Mouse (Mus musculus): ENCODE measurements around the gene Nfasc. TPM values are rescaled to one million over a fixed set of nuclear protein-coding genes. Genes with fewer than 3 reads are reported as not detected.
A peak's percentile ranks its signal among the peaks of the same experiment; 100 is the strongest.

The Nfasc gene
- polyA plus RNA-seq, 1 experiment: 0.75 TPM

- WGBS: 70% methylated on average over 3 of the region's 3 CpGs
- TF ChIP-seq CTCF (IDR thresholded peaks at IDR 0.05; ENCODE audit: control insufficient read depth, insufficient read depth, low read length) (no peak), POLR2A (IDR thresholded peaks at IDR 0.05; ENCODE audit: borderline replicate concordance, control insufficient read depth, low read depth, low read length) (no peak)
- H3K27ac ChIP-seq (ENCODE audit: control insufficient read depth, insufficient read depth, low read depth, low read length, poor library complexity): no peak overlapping the region
Observed at GRCm38 (mm10) chr1:132769559-132769958, 28.0 kb upstream of the Nfasc start.

GRCm38 (mm10) chr1:132767422-132767821, 25.8 kb upstream of the Nfasc start:
- Histone ChIP-seq H3K4me3 (replicated peaks; ENCODE audit: control insufficient read depth, low read depth, low read length) (no peak overlapping the region), H3K27ac (ENCODE audit: control insufficient read depth, insufficient read depth, low read depth, low read length, poor library complexity) (no peak overlapping the region), H3K4me1 (ENCODE audit: control insufficient read depth, insufficient read depth, low read length) (peaks cover 4% of the 10 kb centered on the region)
- 39% methylated on average over 7 of the region's 7 CpGs for WGBS
- TF ChIP-seq CTCF (IDR thresholded peaks at IDR 0.05; ENCODE audit: control insufficient read depth, insufficient read depth, low read length) (no peak), POLR2A (IDR thresholded peaks at IDR 0.05; ENCODE audit: borderline replicate concordance, control insufficient read depth, low read depth, low read length) (no peak)

More at GRCm38 (mm10) chr1:132769559-132769958, 28.0 kb upstream of the Nfasc start:
- Histone ChIP-seq H3K4me3 (replicated peaks; ENCODE audit: control insufficient read depth, low read depth, low read length) (no peak overlapping the region), H3K4me1 (ENCODE audit: control insufficient read depth, insufficient read depth, low read length) (peaks cover 4% of the 10 kb centered on the region)

- Histone ChIP-seq H3K4me1 (ENCODE audit: control insufficient read depth, insufficient read depth, low read length) (peaks cover 4% of the 10 kb centered on the region), H3K27ac (ENCODE audit: control insufficient read depth, insufficient read depth, low read depth, low read length, poor library complexity) (no peak overlapping the region), H3K4me3 (replicated peaks; ENCODE audit: control insufficient read depth, low read depth, low read length) (no peak overlapping the region)
- 33% methylated on average over 16 of the region's 16 CpGs for WGBS
- TF ChIP-seq CTCF (IDR thresholded peaks at IDR 0.05; ENCODE audit: control insufficient read depth, insufficient read depth, low read length): no peak
- TF ChIP-seq POLR2A (IDR thresholded peaks at IDR 0.05; ENCODE audit: borderline replicate concordance, control insufficient read depth, low read depth, low read length): no peak
Observed at GRCm38 (mm10) chr1:132765887-132766651, 24.5 kb upstream of the Nfasc start.

GRCm38 (mm10) chr1:132765222-132765621, 23.6 kb upstream of the Nfasc start:
- TF ChIP-seq POLR2A (IDR thresholded peaks at IDR 0.05; ENCODE audit: borderline replicate concordance, control insufficient read depth, low read depth, low read length) (no peak), CTCF (IDR thresholded peaks at IDR 0.05; ENCODE audit: control insufficient read depth, insufficient read depth, low read length) (no peak)
- 73% methylated on average over 10 of the region's 10 CpGs for WGBS
- H3K4me3 ChIP-seq (replicated peaks; ENCODE audit: control insufficient read depth, low read depth, low read length): no peak overlapping the region
- H3K4me1 ChIP-seq (ENCODE audit: control insufficient read depth, insufficient read depth, low read length): peaks cover 4% of the 10 kb centered on the region
- H3K27ac ChIP-seq (ENCODE audit: control insufficient read depth, insufficient read depth, low read depth, low read length, poor library complexity): no peak overlapping the region

- Histone ChIP-seq H3K27ac (ENCODE audit: control insufficient read depth, insufficient read depth, low read depth, low read length, poor library complexity) (no peak overlapping the region), H3K4me1 (ENCODE audit: control insufficient read depth, insufficient read depth, low read length) (no peaks in the 10 kb centered on the region), H3K4me3 (replicated peaks; ENCODE audit: control insufficient read depth, low read depth, low read length) (no peak overlapping the region)
- WGBS: 70% methylated on average over 6 of the region's 6 CpGs
- no peak for TF ChIP-seq POLR2A (IDR thresholded peaks at IDR 0.05; ENCODE audit: borderline replicate concordance, control insufficient read depth, low read depth, low read length)
- no peak for TF ChIP-seq CTCF (IDR thresholded peaks at IDR 0.05; ENCODE audit: control insufficient read depth, insufficient read depth, low read length)
Observed at GRCm38 (mm10) chr1:132759390-132759789, 17.8 kb upstream of the Nfasc start.

GRCm38 (mm10) chr1:132758656-132759370, 17.2 kb upstream of the Nfasc start:
- no peak for TF ChIP-seq POLR2A (IDR thresholded peaks at IDR 0.05; ENCODE audit: borderline replicate concordance, control insufficient read depth, low read depth, low read length)
- TF ChIP-seq CTCF (IDR thresholded peaks at IDR 0.05; ENCODE audit: control insufficient read depth, insufficient read depth, low read length): peak; percentile 69
- no peak overlapping the region for H3K4me3 ChIP-seq (replicated peaks; ENCODE audit: control insufficient read depth, low read depth, low read length)
- no peaks in the 10 kb centered on the region for H3K4me1 ChIP-seq (ENCODE audit: control insufficient read depth, insufficient read depth, low read length)
- H3K27ac ChIP-seq (ENCODE audit: control insufficient read depth, insufficient read depth, low read depth, low read length, poor library complexity): no peak overlapping the region
- 9% methylated on average over 24 of the region's 24 CpGs for WGBS

- TF ChIP-seq CTCF (IDR thresholded peaks at IDR 0.05; ENCODE audit: control insufficient read depth, insufficient read depth, low read length): no peak
- no peak for TF ChIP-seq POLR2A (IDR thresholded peaks at IDR 0.05; ENCODE audit: borderline replicate concordance, control insufficient read depth, low read depth, low read length)
- Histone ChIP-seq H3K4me3 (replicated peaks; ENCODE audit: control insufficient read depth, low read depth, low read length) (no peak overlapping the region), H3K27ac (ENCODE audit: control insufficient read depth, insufficient read depth, low read depth, low read length, poor library complexity) (no peak overlapping the region), H3K4me1 (ENCODE audit: control insufficient read depth, insufficient read depth, low read length) (no peaks in the 10 kb centered on the region)
- WGBS: 58% methylated on average over 4 of the region's 4 CpGs
Observed at GRCm38 (mm10) chr1:132755211-132755610, 13.6 kb upstream of the Nfasc start.

- TF ChIP-seq POLR2A (IDR thresholded peaks at IDR 0.05; ENCODE audit: borderline replicate concordance, control insufficient read depth, low read depth, low read length) (no peak), CTCF (IDR thresholded peaks at IDR 0.05; ENCODE audit: control insufficient read depth, insufficient read depth, low read length) (no peak)
- Histone ChIP-seq H3K27ac (ENCODE audit: control insufficient read depth, insufficient read depth, low read depth, low read length, poor library complexity) (no peak overlapping the region), H3K4me3 (replicated peaks; ENCODE audit: control insufficient read depth, low read depth, low read length) (no peak overlapping the region), H3K4me1 (ENCODE audit: control insufficient read depth, insufficient read depth, low read length) (no peaks in the 10 kb centered on the region)
- WGBS: 65% methylated on average over 9 of the region's 9 CpGs
Observed at GRCm38 (mm10) chr1:132749217-132749884, 7.8 kb upstream of the Nfasc start.
